Mouse (Mus musculus) lung, embryonic 15.5 days (tissue): Measurements from ENCODE around the gene Timm9. TPM values are rescaled to one million over a fixed set of nuclear protein-coding genes. Genes with fewer than 3 reads are reported as not detected.
A peak's percentile ranks its signal among the peaks of the same experiment; 100 is the strongest.
"Not testable (repeated sequence)": the region's sequence is repeated elsewhere in the genome, so short reads cannot be mapped to it uniquely, and the experiment has no call there.

Source experiments
- ATAC-seq: fragments of 200-750 bp; cut with Nextera tagmentation; 2 replicates; pipeline ENCODE4 v1.8.0; 2017; ENCODE audit warnings: moderate number of reproducible peaks, borderline replicate concordance; ENCODE audit not compliant: low FRiP score, low TSS enrichment; ENCODE audit errors: extremely low read depth
- H3K27ac ChIP-seq: fragments of 300-500 bp; sonication (generic); 2 replicates; pipeline ENCODE4 v1.5.1; 2015; ENCODE audit warnings: moderate library complexity, mild to moderate bottlenecking, inconsistent platforms
- H3K27me3 ChIP-seq: fragments of 300-500 bp; sonication (generic); 2 replicates; pipeline ENCODE4 v1.6.1; 2015; ENCODE audit warnings: inconsistent platforms
- H3K36me3 ChIP-seq: fragments of 300-500 bp; sonication (generic); 2 replicates; pipeline ENCODE4 v1.6.1; 2015; ENCODE audit warnings: inconsistent platforms
- H3K4me1 ChIP-seq: fragments of 300-500 bp; sonication (generic); 2 replicates; pipeline ENCODE4 v1.6.1; 2015; ENCODE audit warnings: inconsistent platforms
- H3K4me2 ChIP-seq: fragments of 300-500 bp; sonication (generic); 2 replicates; pipeline ENCODE4 v1.6.1; 2015; ENCODE audit warnings: inconsistent platforms, mild to moderate bottlenecking, moderate library complexity
- H3K4me3 ChIP-seq: fragments of 300-500 bp; sonication (generic); 2 replicates; pipeline ENCODE4 v1.5.1; 2015; ENCODE audit warnings: mild to moderate bottlenecking, inconsistent platforms
- H3K9ac ChIP-seq: fragments of 300-500 bp; sonication (generic); 2 replicates; pipeline ENCODE4 v1.6.1; 2015; ENCODE audit warnings: inconsistent platforms
- H3K9me3 ChIP-seq: fragments of 300-500 bp; sonication (generic); 2 replicates; pipeline ENCODE4 v1.6.1; 2016; ENCODE audit warnings: inconsistent platforms
- WGBS: fragments of 180-500 bp; shearing (Covaris S2); methylation state at CpG from one replicate; pipeline ENCODE4 v1.1.7; 2015; 5-methylcytosine and 5-hydroxymethylcytosine counted together
- polyA plus RNA-seq: library from polyadenylated mRNA; unstranded; fragments of >200 nt; fragmentation: Nextera tagmentation; extraction: Ambion mirVana; gene quantifications from 2 replicates; pipeline ENCODE4 v1.2.1, GENCODE M21; 2015

Timm9 gene
- polyA plus RNA-seq, 1 experiment from 2014 or later: 67.0 TPM

- H3K4me3 ChIP-seq: no peak overlapping the region
- no peak overlapping the region for H3K9ac ChIP-seq
- H3K36me3 ChIP-seq: peaks cover 37% of the 10 kb centered on the region
- WGBS: 82% methylated on average over 5 of the region's 5 CpGs
- H3K4me2 ChIP-seq: no peak overlapping the region
- peaks cover 16% of the 10 kb centered on the region for H3K4me1 ChIP-seq
- H3K9me3 ChIP-seq: no peaks in the 10 kb centered on the region
- ATAC-seq: no peak
- H3K27ac ChIP-seq: no peak overlapping the region
- no peaks in the 10 kb centered on the region for H3K27me3 ChIP-seq
Observed at GRCm38 (mm10) chr12:71139258-71139828, 2.9 kb upstream of the Timm9 start.

- no peaks in the 10 kb centered on the region for H3K27me3 ChIP-seq
- peaks cover 16% of the 10 kb centered on the region for H3K4me1 ChIP-seq
- no peak overlapping the region for H3K27ac ChIP-seq
- H3K4me2 ChIP-seq: peak overlapping the region; percentile 77
- peak overlapping the region; percentile 44 for H3K9ac ChIP-seq
- WGBS: 3% methylated on average over 11 of the region's 11 CpGs
- H3K9me3 ChIP-seq: no peaks in the 10 kb centered on the region
- H3K36me3 ChIP-seq: peaks cover 35% of the 10 kb centered on the region
- ATAC-seq: no peak
- H3K4me3 ChIP-seq: peak overlapping the region; percentile 97
Observed at GRCm38 (mm10) chr12:71137686-71138085, 1.2 kb upstream of the Timm9 start.

- peak overlapping the region; percentile 83 for H3K4me2 ChIP-seq
- ATAC-seq: peak; percentile 81
- H3K9me3 ChIP-seq: no peaks in the 10 kb centered on the region
- under 1% methylated on average over 30 of the region's 30 CpGs for WGBS
- peak overlapping the region; percentile 71 for H3K27ac ChIP-seq
- H3K4me1 ChIP-seq: peaks cover 16% of the 10 kb centered on the region
- no peaks in the 10 kb centered on the region for H3K27me3 ChIP-seq
- peak overlapping the region; percentile 97 for H3K4me3 ChIP-seq
- H3K36me3 ChIP-seq: peaks cover 36% of the 10 kb centered on the region
- peak overlapping the region; percentile 96 for H3K9ac ChIP-seq
Observed at GRCm38 (mm10) chr12:71136974-71137491, 549 bp upstream of the Timm9 start.

GRCm38 (mm10) chr12:71135581-71135980 is 903 bp downstream of the Timm9 start:
- ATAC-seq: no peak
- WGBS: 22% methylated on average over 5 of the region's 5 CpGs
- Histone ChIP-seq H3K36me3 (peaks cover 30% of the 10 kb centered on the region), H3K4me1 (peaks cover 16% of the 10 kb centered on the region), H3K9ac (peak overlapping the region; percentile 96), H3K4me3 (peak overlapping the region; percentile 97), H3K4me2 (peak overlapping the region; percentile 83), H3K27me3 (no peaks in the 10 kb centered on the region), H3K27ac (no peak overlapping the region), H3K9me3 (no peaks in the 10 kb centered on the region)

- Histone ChIP-seq H3K9me3 (no peaks in the 10 kb centered on the region), H3K27ac (no peak overlapping the region), H3K36me3 (peaks cover 36% of the 10 kb centered on the region), H3K4me1 (no peaks in the 10 kb centered on the region), H3K9ac (no peak overlapping the region), H3K4me3 (no peak overlapping the region), H3K27me3 (no peaks in the 10 kb centered on the region), H3K4me2 (no peak overlapping the region)
- 87% methylated on average over 9 of the region's 9 CpGs for WGBS
- no peak for ATAC-seq
Observed at GRCm38 (mm10) chr12:71123286-71123685, 13.2 kb downstream of the Timm9 start.

- H3K4me2 ChIP-seq: no peak overlapping the region
- H3K27ac ChIP-seq: no peak overlapping the region
- no peaks in the 10 kb centered on the region for H3K27me3 ChIP-seq
- ATAC-seq: no peak
- H3K36me3 ChIP-seq: peaks cover 36% of the 10 kb centered on the region
- no peak overlapping the region for H3K4me3 ChIP-seq
- H3K4me1 ChIP-seq: no peaks in the 10 kb centered on the region
- WGBS: 88% methylated on average over 10 of the region's 10 CpGs
- H3K9ac ChIP-seq: no peak overlapping the region
- no peaks in the 10 kb centered on the region for H3K9me3 ChIP-seq
Observed at GRCm38 (mm10) chr12:71122731-71123130, 13.8 kb downstream of the Timm9 start.

- Histone ChIP-seq H3K9ac (no peak overlapping the region), H3K27ac (no peak overlapping the region), H3K9me3 (no peaks in the 10 kb centered on the region), H3K36me3 (no peaks in the 10 kb centered on the region), H3K4me1 (peaks cover 14% of the 10 kb centered on the region), H3K4me2 (no peak overlapping the region), H3K4me3 (no peak overlapping the region), H3K27me3 (no peaks in the 10 kb centered on the region)
- ATAC-seq: no peak
- WGBS: 77% methylated on average over 5 of the region's 5 CpGs
Observed at GRCm38 (mm10) chr12:71116411-71116810, 20.1 kb downstream of the Timm9 start.

- no peak overlapping the region for H3K4me3 ChIP-seq
- H3K27ac ChIP-seq: no peak overlapping the region
- no peaks in the 10 kb centered on the region for H3K9me3 ChIP-seq
- no peak overlapping the region for H3K9ac ChIP-seq
- no peaks in the 10 kb centered on the region for H3K36me3 ChIP-seq
- ATAC-seq: peak; percentile 78; the same call in 1 of the 2 replicates
- peak overlapping the region; percentile 26; the same call in 1 of the 2 replicates for H3K4me2 ChIP-seq
- no peaks in the 10 kb centered on the region for H3K27me3 ChIP-seq
- 17% methylated on average over 12 of the region's 12 CpGs for WGBS
- H3K4me1 ChIP-seq: peaks cover 17% of the 10 kb centered on the region
Observed at GRCm38 (mm10) chr12:71113675-71114288, 22.7 kb downstream of the Timm9 start.

GRCm38 (mm10) chr12:71113074-71113473 is 23.4 kb downstream of the Timm9 start:
- no peak overlapping the region for H3K27ac ChIP-seq
- H3K36me3 ChIP-seq: no peaks in the 10 kb centered on the region
- peak overlapping the region; percentile 26; the same call in 1 of the 2 replicates for H3K4me2 ChIP-seq
- no peaks in the 10 kb centered on the region for H3K9me3 ChIP-seq
- H3K27me3 ChIP-seq: no peaks in the 10 kb centered on the region
- H3K4me3 ChIP-seq: no peak overlapping the region
- peaks cover 17% of the 10 kb centered on the region for H3K4me1 ChIP-seq
- no peak overlapping the region for H3K9ac ChIP-seq
- WGBS: 50% methylated on average over 10 of the region's 10 CpGs
- ATAC-seq: peak; percentile 35; the same call in 1 of the 2 replicates

GRCm38 (mm10) chr12:71111331-71111730 is 25.2 kb downstream of the Timm9 start, which contains the start of gene Tomm20l:
TSS of gene Tomm20l (plus strand) at chr12:71111428.
- peak; percentile 32; the same call in 1 of the 2 replicates for ATAC-seq
- 11% methylated on average over 33 of the region's 33 CpGs for WGBS
- Histone ChIP-seq H3K4me1 (peaks cover 17% of the 10 kb centered on the region), H3K9me3 (no peaks in the 10 kb centered on the region), H3K27me3 (no peaks in the 10 kb centered on the region), H3K4me3 (peak within 1 kb of the TSS; percentile 12; the same call in 1 of the 2 replicates), H3K36me3 (no peaks in the 10 kb centered on the region), H3K27ac (no peak within 1 kb of the TSS), H3K9ac (no peak within 1 kb of the TSS), H3K4me2 (peak within 1 kb of the TSS; percentile 52)

- H3K27me3 ChIP-seq: no peaks in the 10 kb centered on the region
- no peak overlapping the region for H3K4me2 ChIP-seq
- H3K9ac ChIP-seq: no peak overlapping the region
- H3K36me3 ChIP-seq: no peaks in the 10 kb centered on the region
- 77% methylated on average over 6 of the region's 6 CpGs for WGBS
- H3K27ac ChIP-seq: no peak overlapping the region
- H3K4me1 ChIP-seq: peaks cover 7% of the 10 kb centered on the region; the same call in 1 of the 2 replicates
- H3K4me3 ChIP-seq: no peak overlapping the region
- no peaks in the 10 kb centered on the region for H3K9me3 ChIP-seq
- ATAC-seq: no peak
Observed at GRCm38 (mm10) chr12:71107216-71107771, 29.2 kb downstream of the Timm9 start.

GRCm38 (mm10) chr12:71104275-71104674 is 32.2 kb downstream of the Timm9 start:
- not testable (repeated sequence) for H3K9ac ChIP-seq, H3K36me3 ChIP-seq, ATAC-seq, H3K4me2 ChIP-seq, H3K27ac ChIP-seq, H3K9me3 ChIP-seq, H3K4me3 ChIP-seq, H3K27me3 ChIP-seq, H3K4me1 ChIP-seq
- WGBS: 70% methylated on average over 4 of the region's 4 CpGs
